Mouse (Mus musculus): ENCODE data around the gene Trim72.
"Not testable (repeated sequence)": the region's sequence is repeated elsewhere in the genome, so short reads cannot be mapped to it uniquely, and the experiment has no call there.

Gene Trim72

GRCm38 (mm10) chr7:128009715-128010340 lies 6.1 kb downstream of the Trim72 start:
- DNase-seq: no peak

GRCm38 (mm10) chr7:128012136-128012780 lies 8.5 kb downstream of the Trim72 start:
- DNase-seq: no peak

DNA sequence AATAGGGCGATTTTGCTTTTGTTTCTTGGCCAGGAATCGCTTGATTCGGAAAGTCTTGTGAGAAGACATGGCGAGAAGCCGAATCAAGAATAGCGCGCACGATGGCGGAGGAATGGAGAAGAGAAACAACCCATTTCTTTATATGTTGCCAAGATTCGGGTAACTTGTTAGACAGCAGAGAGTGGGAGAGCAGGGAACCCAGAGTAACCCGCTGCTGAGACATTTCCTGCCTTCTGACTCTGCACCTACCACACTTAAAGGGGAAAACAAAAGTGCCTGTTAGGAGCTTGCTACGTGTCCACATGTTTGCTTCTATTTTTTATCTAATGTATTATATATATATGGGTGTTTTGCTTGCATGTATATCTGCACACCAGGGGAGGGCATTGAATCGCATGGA lies 9.4 kb downstream of the Trim72 start:
- peak; percentile 23 for DNase-seq

GRCm38 (mm10) chr7:128016134-128016533 lies 12.4 kb downstream of the Trim72 start:
- DNase-seq: not testable (repeated sequence)

GRCm38 (mm10) chr7:128016650-128017049 lies 12.9 kb downstream of the Trim72 start:
- DNase-seq: no peak

GRCm38 (mm10) chr7:128018275-128018674 lies 14.5 kb downstream of the Trim72 start:
- DNase-seq: no peak

- DNase-seq: no peak
Observed at GRCm38 (mm10) chr7:128019187-128019586, 15.4 kb downstream of the Trim72 start.

DNA sequence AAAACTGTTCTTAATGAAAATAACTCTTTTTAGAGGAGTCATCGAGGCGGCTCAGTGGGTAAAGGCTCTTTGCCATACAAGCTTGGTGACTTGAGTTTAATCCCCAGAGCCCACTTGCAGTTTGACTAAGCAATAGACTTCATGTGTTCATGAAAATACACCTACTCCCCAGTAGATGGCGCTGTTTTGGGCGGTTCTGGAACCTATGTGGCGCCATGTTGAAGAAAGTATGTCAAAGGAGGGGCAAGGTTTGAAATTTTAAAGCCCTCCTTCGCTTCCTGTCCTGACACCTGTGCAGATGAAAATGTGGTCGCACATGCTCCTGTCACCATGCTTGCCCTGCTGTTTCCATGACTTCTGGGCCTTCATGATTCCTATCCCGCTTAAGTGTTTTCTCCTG lies 19.2 kb downstream of the Trim72 start:
- no peak for DNase-seq

DNA sequence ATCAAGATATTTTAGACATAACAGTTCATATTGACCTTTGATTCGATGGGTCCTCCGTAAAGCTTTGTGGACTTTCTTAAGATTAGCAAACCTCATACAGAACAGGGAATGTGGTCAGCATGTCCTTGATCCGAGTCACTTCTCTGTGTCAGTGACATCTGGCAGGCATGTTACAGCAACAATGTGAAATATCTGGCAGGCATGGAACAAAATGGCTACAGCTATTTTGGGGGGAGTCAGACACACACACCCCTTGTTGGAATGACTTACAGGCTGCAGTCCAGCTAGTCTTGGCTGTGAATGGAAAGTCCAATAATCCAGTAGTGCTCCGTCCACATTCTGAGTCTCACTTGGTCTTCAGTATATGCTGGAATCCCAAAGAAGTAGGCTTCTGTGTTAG lies 19.8 kb downstream of the Trim72 start:
- DNase-seq: no peak

DNA sequence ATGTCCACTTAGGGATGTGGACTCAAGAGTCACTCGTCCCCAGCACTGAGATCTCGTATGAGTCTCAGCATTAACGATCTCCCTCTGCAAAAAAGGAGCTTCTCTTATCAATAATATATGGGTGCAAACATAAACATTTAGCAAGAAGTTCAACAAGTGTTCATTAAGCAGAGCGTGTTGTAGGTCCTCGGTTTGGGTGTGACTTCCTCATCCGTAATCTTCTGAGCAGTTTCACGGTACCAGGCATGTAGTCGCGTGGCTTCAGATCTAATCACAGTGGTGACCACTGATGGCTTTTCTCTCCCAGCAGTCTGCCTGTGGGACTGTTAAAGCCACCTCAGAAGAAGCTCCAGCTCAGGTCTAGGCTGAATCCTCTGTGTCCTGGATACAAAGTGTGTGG lies 20.6 kb downstream of the Trim72 start:
- no peak for DNase-seq

DNA sequence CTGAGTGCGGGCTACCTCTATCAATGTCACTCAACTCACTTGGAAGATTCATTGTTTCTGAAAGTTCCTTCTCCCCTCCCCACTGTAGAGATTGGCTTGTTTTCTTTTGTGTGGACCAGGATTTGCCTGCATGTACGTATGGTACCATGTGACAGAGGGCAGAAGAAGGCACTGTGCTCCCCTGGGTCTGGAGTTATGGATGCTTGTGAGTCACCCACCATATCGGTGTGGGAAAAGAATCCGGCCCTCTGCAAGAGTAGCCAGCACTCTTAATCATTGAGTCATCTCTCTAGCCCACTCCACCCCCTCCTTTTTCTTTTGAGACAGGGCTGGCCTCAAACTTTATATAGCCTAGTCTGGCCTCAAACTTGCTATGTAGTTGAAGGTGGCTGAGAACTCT lies 21.2 kb downstream of the Trim72 start:
- DNase-seq: no peak

DNA sequence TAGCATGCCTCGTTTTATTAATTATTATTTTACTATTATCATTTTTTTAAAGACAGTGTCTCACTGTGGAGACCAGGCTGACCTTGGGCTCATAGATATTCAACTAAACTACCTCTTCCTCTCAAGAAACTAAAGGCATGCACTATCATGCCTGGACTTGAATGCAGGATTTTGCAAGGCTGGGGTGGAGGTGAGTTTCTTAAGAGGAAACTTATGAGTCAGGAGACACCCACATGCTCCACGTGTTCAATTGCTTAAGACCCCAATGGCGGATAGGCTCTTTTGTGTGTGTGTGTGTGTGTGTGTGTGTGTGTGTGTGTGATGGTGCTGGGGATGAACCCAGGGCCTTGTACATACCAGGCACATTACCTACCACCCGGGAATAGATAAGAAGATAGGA lies 21.6 kb downstream of the Trim72 start:
- no peak for DNase-seq

GRCm38 (mm10) chr7:128031403-128031976 lies 27.7 kb downstream of the Trim72 start:
- DNase-seq: no peak

DNA sequence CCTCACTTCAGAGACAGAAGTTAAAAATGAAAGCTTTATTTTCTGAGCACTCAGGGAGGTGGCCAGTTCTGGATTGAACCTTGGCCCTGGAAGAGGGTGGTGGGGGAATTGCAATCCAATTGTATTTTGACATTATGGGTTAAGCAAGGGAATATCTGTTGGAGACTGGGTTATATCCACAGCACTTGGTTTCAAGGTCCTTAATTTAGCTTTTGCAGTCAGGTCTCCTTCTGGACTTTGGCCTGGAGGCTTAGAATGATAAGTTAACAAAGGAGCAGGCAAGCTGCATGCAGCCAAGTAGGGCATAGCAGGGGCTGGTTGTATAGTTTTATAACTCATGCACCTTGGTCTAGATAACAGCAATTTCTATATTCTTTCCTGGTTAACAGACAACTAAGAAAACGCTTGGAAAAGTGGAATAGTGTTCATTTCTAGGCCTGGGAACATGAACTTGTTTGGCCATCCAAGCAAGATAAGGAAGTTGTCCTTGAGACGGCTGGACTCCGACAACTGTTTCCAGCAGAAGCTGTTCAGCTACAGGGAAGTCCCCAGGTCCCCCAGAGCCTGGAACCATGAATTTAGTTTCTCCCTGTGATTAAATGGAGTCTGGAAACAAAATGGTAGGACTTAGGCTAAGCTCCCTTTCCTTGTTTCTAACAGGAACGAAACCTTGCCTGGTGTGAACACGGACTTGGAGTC lies 28.7 kb downstream of the Trim72 start:
- DNase-seq: no peak

DNA sequence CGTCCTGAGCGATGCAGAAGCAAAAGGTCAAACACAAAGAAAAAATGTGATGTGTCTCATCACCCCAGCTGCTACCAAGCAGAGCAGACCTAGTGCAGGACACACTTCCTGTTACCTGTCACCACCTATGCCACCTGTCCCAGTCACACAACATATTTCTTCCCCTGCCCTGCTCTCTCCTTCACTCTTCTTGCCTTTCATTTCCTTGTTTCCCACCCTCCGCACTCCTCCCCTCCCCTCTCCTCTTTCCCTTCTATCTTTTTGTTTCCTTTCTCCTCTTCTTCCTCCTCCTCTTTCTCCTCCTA lies 29.2 kb downstream of the Trim72 start:
- no peak for DNase-seq

- DNase-seq: no peak
Observed at GRCm38 (mm10) chr7:128033616-128034015, 29.9 kb downstream of the Trim72 start.

DNA sequence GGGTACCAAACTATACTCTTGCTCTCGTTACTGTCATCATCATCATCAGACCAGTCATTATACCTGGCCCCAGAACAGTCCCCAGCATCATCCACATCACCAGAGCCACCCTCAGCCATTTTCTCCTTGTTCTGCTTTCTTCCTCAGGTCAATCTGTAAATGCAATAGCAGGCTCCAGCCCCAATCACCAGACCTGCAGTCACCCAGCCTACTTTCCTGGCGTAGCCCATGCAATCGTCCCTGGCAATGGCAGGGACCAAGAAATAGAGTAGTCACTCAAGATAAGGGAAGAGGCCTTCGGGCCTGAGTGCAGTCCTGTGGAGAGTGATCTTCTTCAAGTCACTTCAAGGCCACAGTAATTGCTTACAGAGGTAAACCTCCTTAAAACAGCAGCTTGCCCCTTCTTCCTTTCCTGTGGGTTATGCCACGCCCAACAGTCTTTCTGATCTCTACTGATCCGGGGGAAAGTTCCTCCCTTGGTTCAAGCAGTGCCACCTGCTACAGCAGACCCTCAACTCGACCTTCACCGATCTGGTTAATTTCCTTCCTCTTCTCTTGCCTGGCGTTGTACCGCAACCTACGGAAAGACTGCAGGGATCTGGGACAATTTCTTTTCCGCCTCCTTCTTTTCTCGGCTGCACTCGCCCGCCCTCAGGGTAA lies 38.5 kb downstream of the Trim72 start:
- DNase-seq: not testable (repeated sequence)

DNA sequence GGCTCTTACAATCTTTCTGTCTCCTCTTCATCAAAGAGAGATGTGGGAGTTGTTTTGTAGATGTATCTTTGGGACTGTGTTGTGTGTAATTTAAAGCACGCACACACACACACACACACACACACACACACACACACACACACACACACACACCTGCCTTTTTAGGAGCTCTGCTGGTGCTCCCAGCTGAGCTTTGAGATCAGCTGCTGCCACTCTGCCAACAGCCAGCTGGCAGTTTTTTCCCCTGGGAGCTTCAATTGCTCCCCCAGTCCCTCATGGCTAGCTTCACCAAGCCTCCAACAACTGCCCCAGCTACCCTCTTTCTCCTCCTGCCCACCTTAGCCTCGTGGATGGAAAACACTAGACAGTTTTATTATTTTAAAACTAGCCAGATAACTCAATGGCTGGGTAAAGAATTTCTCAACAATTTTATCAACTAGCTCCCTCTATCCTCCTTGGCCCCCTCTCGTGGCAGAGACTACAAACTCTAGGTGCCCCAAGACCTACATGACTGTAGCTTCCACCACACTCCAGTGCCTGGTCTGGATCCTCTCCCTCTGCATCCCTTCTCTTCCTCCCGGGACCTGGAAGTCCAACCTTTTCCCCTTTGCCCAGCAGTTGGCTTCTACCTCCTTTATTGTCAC lies 40.5 kb downstream of the Trim72 start:
- no peak for DNase-seq

- no peak for DNase-seq
Observed at GRCm38 (mm10) chr7:128045640-128046039, 41.9 kb downstream of the Trim72 start.

GRCm38 (mm10) chr7:128048819-128049218 lies 45.1 kb downstream of the Trim72 start:
- DNase-seq: no peak

GRCm38 (mm10) chr7:128049254-128049653 lies 45.5 kb downstream of the Trim72 start:
- DNase-seq: no peak

- DNase-seq: no peak
Observed at GRCm38 (mm10) chr7:128050739-128051138, 47.0 kb downstream of the Trim72 start.

GRCm38 (mm10) chr7:128053061-128053460 lies 49.3 kb downstream of the Trim72 start:
- DNase-seq: no peak

All from right cerebral cortex, adult 18-20 months (tissue).